In the genomic region with DNA sequence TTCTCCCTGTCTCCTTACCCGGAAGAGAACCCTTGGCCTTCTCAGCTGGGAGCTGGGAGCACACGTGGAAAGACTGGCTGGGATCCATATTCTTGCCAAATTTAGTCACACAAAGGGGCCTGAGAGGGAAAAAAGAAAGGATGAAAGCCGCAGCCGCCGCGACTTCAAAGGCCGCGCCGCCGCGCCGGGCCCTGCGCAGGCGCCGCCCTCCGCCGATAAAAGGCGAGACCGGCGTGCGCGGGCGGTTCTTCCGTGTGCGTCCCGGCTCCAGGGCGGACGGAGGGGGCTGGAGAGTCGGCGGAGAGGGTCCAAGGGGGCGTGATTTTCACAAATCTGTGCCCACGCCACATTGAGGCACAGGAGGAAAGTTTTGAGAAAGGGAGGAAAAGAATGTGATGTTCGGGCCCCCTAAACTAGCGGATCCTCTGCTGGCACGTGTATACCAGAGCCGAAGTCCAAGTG, we compare ENCODE assay signal across 8 mouse cellular contexts. TPM values are rescaled to one million over a fixed set of nuclear protein-coding genes. Genes with fewer than 3 reads are reported as not detected.
DNase-seq lines count a peak whose midpoint lies in the region; ATAC-seq lines count a peak whose summit lies in the region.

No protein-coding gene starts in this region.

- no peaks in the 10 kb centered on the region for H3K9me3 ChIP-seq in heart, embryonic 13.5 days
- H3K9me3 ChIP-seq in limb, embryonic 11.5 days (ENCODE audit: control insufficient read depth, low read length), result no peaks in the 10 kb centered on the region
- no peaks in the 10 kb centered on the region for H3K9me3 ChIP-seq in midbrain, embryonic 14.5 days (ENCODE audit: control insufficient read depth, low read length)

- no peaks in the 10 kb centered on the region for H3K36me3 ChIP-seq in heart, embryonic 13.5 days
- H3K36me3 ChIP-seq in limb, embryonic 11.5 days (ENCODE audit: control insufficient read depth, insufficient read depth, low read length), result no peaks in the 10 kb centered on the region
- H3K36me3 ChIP-seq in midbrain, embryonic 14.5 days (ENCODE audit: control insufficient read depth, insufficient read depth, low read length), result no peaks in the 10 kb centered on the region

- H3K4me1 ChIP-seq in heart, embryonic 13.5 days, result peaks cover 38% of the 10 kb centered on the region
- peaks cover 39% of the 10 kb centered on the region for H3K4me1 ChIP-seq in limb, embryonic 11.5 days (ENCODE audit: control insufficient read depth, insufficient read depth, low read length)
- peaks cover 25% of the 10 kb centered on the region for H3K4me1 ChIP-seq in midbrain, embryonic 14.5 days (ENCODE audit: control insufficient read depth, insufficient read depth, low read length)

- peak; percentile 33 for DNase-seq in ovary, postnatal 10 days (ENCODE audit: low spot score)
- no peak for DNase-seq in ovary, adult 18-20 months (ENCODE audit: low spot score)
- peak; percentile 47 for DNase-seq in brain, adult 2 months (ENCODE audit: low read depth, low spot score)
- peak; percentile 87 for DNase-seq in limb, embryonic 11.5 days (ENCODE audit: low spot score)
- DNase-seq in midbrain, embryonic 14.5 days, result peak; percentile 92
- DNase-seq in thymus, postnatal 0 days (ENCODE audit: low spot score), result peak; percentile 82
- no peak for DNase-seq in cerebellum, adult 9-11 months

- peak overlapping the region; percentile 40; the same call in 1 of the 2 replicates for H3K27ac ChIP-seq in heart, embryonic 13.5 days (replicated peaks)
- H3K27ac ChIP-seq in limb, embryonic 11.5 days (replicated peaks; ENCODE audit: low read depth, low read length), result peak overlapping the region; percentile 55; the same call in 1 of the 2 replicates
- peak overlapping the region; percentile 80 for H3K27ac ChIP-seq in midbrain, embryonic 14.5 days (replicated peaks; ENCODE audit: low read depth, low read length)

- no peak for ATAC-seq in heart, embryonic 13.5 days (ENCODE audit: extremely low read depth, insufficient number of reproducible peaks, low FRiP score, low TSS enrichment)
- peak; percentile 29; the same call in 1 of the 2 replicates for ATAC-seq in limb, embryonic 11.5 days (ENCODE audit: insufficient number of reproducible peaks, low FRiP score, low TSS enrichment, low read depth)
- ATAC-seq in midbrain, embryonic 14.5 days (ENCODE audit: low FRiP score, low TSS enrichment), result peak; percentile 67

- under 1% methylated on average over 36 of the region's 36 CpGs for WGBS in heart, embryonic 13.5 days
- WGBS in limb, embryonic 11.5 days, result under 1% methylated on average over 36 of the region's 36 CpGs
- under 1% methylated on average over 36 of the region's 36 CpGs for WGBS in midbrain, embryonic 14.5 days

- H3K4me3 ChIP-seq in heart, embryonic 13.5 days, result peak overlapping the region; percentile 50
- H3K4me3 ChIP-seq in limb, embryonic 11.5 days (ENCODE audit: low read depth, low read length), result peak overlapping the region; percentile 37
- peak overlapping the region; percentile 33 for H3K4me3 ChIP-seq in midbrain, embryonic 14.5 days (replicated peaks; ENCODE audit: low read depth, low read length)

- peak overlapping the region; percentile 76 for H3K4me2 ChIP-seq in heart, embryonic 13.5 days
- peak overlapping the region; percentile 76 for H3K4me2 ChIP-seq in limb, embryonic 11.5 days (ENCODE audit: low read depth, severe bottlenecking)
- H3K4me2 ChIP-seq in midbrain, embryonic 14.5 days (ENCODE audit: low read length), result peak overlapping the region; percentile 65

- peaks cover 73% of the 10 kb centered on the region for H3K27me3 ChIP-seq in heart, embryonic 13.5 days (replicated peaks)
- H3K27me3 ChIP-seq in limb, embryonic 11.5 days (ENCODE audit: control insufficient read depth, insufficient read depth, low read length), result peaks cover 24% of the 10 kb centered on the region
- H3K27me3 ChIP-seq in midbrain, embryonic 14.5 days (ENCODE audit: control insufficient read depth, insufficient read depth, low read length), result peaks cover 18% of the 10 kb centered on the region; the same call in 1 of the 2 replicates

- peak overlapping the region; percentile 71 for H3K9ac ChIP-seq in heart, embryonic 13.5 days
- H3K9ac ChIP-seq in limb, embryonic 11.5 days (ENCODE audit: low read length), result peak overlapping the region; percentile 64
- H3K9ac ChIP-seq in midbrain, embryonic 14.5 days (replicated peaks; ENCODE audit: low read length), result peak overlapping the region; percentile 34

RNA-seq across cellular contexts. Expression of a gene that starts 4.3 kb away (rescaled TPM):
- polyA plus RNA-seq in heart, embryonic 13.5 days (2015; fragmentation: Nextera tagmentation; extraction: Ambion mirVana), result 8.1 and 9.8 TPM in 2 replicates
- polyA plus RNA-seq in limb, embryonic 11.5 days (2014; fragmentation: Nextera tagmentation; extraction: Ambion mirVana), result 60.8 and 68.4 TPM in 2 replicates
- polyA plus RNA-seq in midbrain, embryonic 14.5 days (2014; fragmentation: Nextera tagmentation; extraction: Ambion mirVana), result 75.4 and 93.8 TPM in 2 replicates
- 284 and 306 TPM in 2 replicates for polyA plus RNA-seq in thymus, postnatal 0 days (2015; fragmentation: Nextera tagmentation; extraction: Ambion mirVana)

Comparison
In these comparisons a context has a peak if more than half of its experiments do, and no peak if none do; other contexts are left out.
1. DNase-seq: peak in ovary, postnatal 10 days (single experiment), brain, adult 2 months (single experiment), limb, embryonic 11.5 days (single experiment), midbrain, embryonic 14.5 days (single experiment) and thymus, postnatal 0 days (single experiment); none in ovary, adult 18-20 months (single experiment) and cerebellum, adult 9-11 months (single experiment).
2. Peak in every context shown above with its lines, with median percentiles within 50 percentile points of each other: H3K27ac ChIP-seq, H3K4me2 ChIP-seq, H3K4me3 ChIP-seq and H3K9ac ChIP-seq.